Mouse (Mus musculus): ENCODE measurements around the gene Vamp5.
A peak's percentile ranks its signal among the peaks of the same experiment; 100 is the strongest.

- TF ChIP-seq ZC3H11A (IDR thresholded peaks at IDR 0.05; ENCODE audit: borderline replicate concordance, low read depth, low read length) (no peak), ZNF384 (IDR thresholded peaks at IDR 0.05; ENCODE audit: low read depth, low read length) (no peak), HCFC1 (IDR thresholded peaks at IDR 0.05; ENCODE audit: borderline replicate concordance, insufficient read depth, low read length) (peak; percentile 15; the same call in 1 of the 2 replicates)
These were observed 33.9 kb upstream of the Vamp5 start, which contains the start of gene Ggcx for GRCm38 (mm10) chr6:72414076-72414756.

All from ES-E14 (cell line).